Mouse (Mus musculus) liver, embryonic 16.5 days (tissue): Measurements from ENCODE around the gene Celf2. TPM values are rescaled to one million over a fixed set of nuclear protein-coding genes. Genes with fewer than 3 reads are reported as not detected.

Source experiments
- ATAC-seq: fragments of 200-750 bp; cut with Nextera tagmentation; 2 replicates; pipeline ENCODE4 v1.8.0; 2017; ENCODE audit warnings: low read depth, mild to moderate bottlenecking, moderate number of reproducible peaks, moderate library complexity
- H3K27ac ChIP-seq: fragments of 300-500 bp; sonication (generic); 2 replicates; pipeline ENCODE4 v1.5.1; 2014; ENCODE audit warnings: mild to moderate bottlenecking, low read length
- H3K27me3 ChIP-seq: fragments of 300-500 bp; sonication (generic); 2 replicates; pipeline ENCODE4 v1.6.1; 2014; ENCODE audit warnings: low read depth, low read length, mixed read lengths; ENCODE audit not compliant: control insufficient read depth, insufficient read depth
- H3K36me3 ChIP-seq: fragments of 300-500 bp; sonication (generic); 2 replicates; pipeline ENCODE4 v1.6.1; 2014; ENCODE audit warnings: mild to moderate bottlenecking; ENCODE audit not compliant: control insufficient read depth, insufficient read depth
- H3K4me1 ChIP-seq: fragments of 300-500 bp; sonication (generic); 2 replicates; pipeline ENCODE4 v1.6.1; 2014; ENCODE audit warnings: low read depth, low read length, mixed read lengths; ENCODE audit not compliant: control insufficient read depth
- H3K4me2 ChIP-seq: fragments of 300-500 bp; sonication (generic); 2 replicates; pipeline ENCODE4 v1.6.1; 2014; ENCODE audit warnings: low read depth, low read length, mixed read lengths
- H3K4me3 ChIP-seq: fragments of 300-500 bp; sonication (generic); 2 replicates; pipeline ENCODE4 v1.5.1; 2014; ENCODE audit warnings: low read depth, mild to moderate bottlenecking, low read length
- H3K9ac ChIP-seq: fragments of 300-500 bp; sonication (generic); 2 replicates; pipeline ENCODE4 v1.6.1; 2014; ENCODE audit warnings: low read depth, low read length
- H3K9me3 ChIP-seq: fragments of 300-500 bp; sonication (generic); replicated peaks from 2 replicates; pipeline ENCODE4 v1.6.1; 2016; ENCODE audit warnings: low read length; ENCODE audit not compliant: control insufficient read depth
- WGBS: fragments of 180-500 bp; shearing (Covaris S2); extraction: QIAGEN DNeasy Blood & Tissue Kit; methylation state at CpG from one replicate; pipeline ENCODE4 v1.1.7; 2014; ENCODE audit not compliant: insufficient replicate concordance; 5-methylcytosine and 5-hydroxymethylcytosine counted together
- polyA plus RNA-seq: library from polyadenylated mRNA; unstranded; fragments of >200 nt; fragmentation: Nextera tagmentation; extraction: Ambion mirVana; gene quantifications from 2 replicates; pipeline ENCODE4 v1.2.1, GENCODE M21; 2015

Celf2 gene
- polyA plus RNA-seq, 1 experiment from 2014 or later = 10.0 TPM

DNA sequence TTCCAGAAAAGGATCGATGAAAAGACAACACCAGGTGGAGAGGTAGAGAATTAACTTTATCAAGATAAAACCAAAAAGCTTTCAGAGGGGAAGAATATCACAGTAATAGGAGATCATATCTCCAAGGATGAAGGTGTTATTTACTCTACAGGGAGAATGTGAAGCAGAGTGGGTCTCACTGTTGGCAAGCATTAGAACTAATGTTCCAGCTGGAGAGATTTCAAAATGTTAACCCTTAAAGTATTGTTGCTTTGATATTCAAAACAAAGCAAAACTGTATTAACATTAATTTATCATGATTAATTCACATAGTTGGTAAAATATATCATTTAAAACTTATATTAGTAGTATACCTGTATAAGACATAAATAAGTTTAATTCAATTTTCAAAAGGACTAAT lies 700.6 kb downstream of the Celf2 start:
- Histone ChIP-seq H3K4me3 (no peak overlapping the region), H3K9me3 (no peaks in the 10 kb centered on the region), H3K27ac (no peak overlapping the region), H3K36me3 (no peaks in the 10 kb centered on the region), H3K4me2 (no peak overlapping the region), H3K4me1 (no peaks in the 10 kb centered on the region), H3K27me3 (no peaks in the 10 kb centered on the region), H3K9ac (no peak overlapping the region)
- no peak for ATAC-seq
- WGBS = 89% methylated on average over 1 of the region's 1 CpGs

- Histone ChIP-seq H3K9me3 (no peaks in the 10 kb centered on the region), H3K27ac (no peak overlapping the region), H3K27me3 (no peaks in the 10 kb centered on the region), H3K9ac (no peak overlapping the region), H3K4me2 (no peak overlapping the region), H3K36me3 (no peaks in the 10 kb centered on the region), H3K4me1 (no peaks in the 10 kb centered on the region), H3K4me3 (no peak overlapping the region)
- 61% methylated on average over 5 of the region's 5 CpGs for WGBS
- ATAC-seq = no peak
Observed at GRCm38 (mm10) chr2:6796754-6797153, 712.6 kb downstream of the Celf2 start.

DNA sequence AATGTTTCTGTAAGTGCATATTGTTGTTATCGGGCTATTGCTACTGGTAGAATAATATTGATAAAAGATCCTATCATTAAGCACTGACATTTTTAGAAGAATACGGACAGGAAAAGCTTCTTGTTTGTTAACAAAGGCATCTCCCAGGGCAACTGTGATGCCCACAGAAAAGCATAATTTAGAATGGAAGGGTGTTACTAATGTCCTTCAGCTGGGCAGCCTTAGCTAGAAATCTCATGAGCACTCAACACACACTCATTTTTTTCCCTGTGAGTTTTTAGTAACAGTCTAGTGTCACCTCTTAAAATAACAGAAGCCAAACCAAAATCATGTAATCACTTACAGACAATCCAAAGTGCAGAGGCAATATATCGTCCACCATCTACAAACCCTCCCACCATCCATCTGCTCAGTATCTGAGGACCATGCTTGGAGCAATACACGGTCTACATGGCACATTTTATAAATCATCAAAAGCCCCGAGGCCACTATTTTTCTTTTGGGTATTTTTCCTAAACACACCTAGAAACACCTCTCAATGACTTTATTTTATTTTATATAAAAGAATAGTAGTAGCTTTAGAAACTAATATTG lies 713.3 kb downstream of the Celf2 start:
- Histone ChIP-seq H3K9me3 (no peaks in the 10 kb centered on the region), H3K36me3 (no peaks in the 10 kb centered on the region), H3K27me3 (no peaks in the 10 kb centered on the region), H3K27ac (no peak overlapping the region), H3K4me3 (no peak overlapping the region), H3K4me2 (no peak overlapping the region), H3K9ac (no peak overlapping the region), H3K4me1 (no peaks in the 10 kb centered on the region)
- 62% methylated on average over 5 of the region's 5 CpGs for whole genome bisulfite sequencing
- ATAC-seq = no peak

- no peak for ATAC-seq
- WGBS = 66% methylated on average over 7 of the region's 7 CpGs
Observed at GRCm38 (mm10) chr2:6794858-6795257, 714.5 kb downstream of the Celf2 start.

GRCm38 (mm10) chr2:6790876-6791275 lies 718.5 kb downstream of the Celf2 start:
- Histone ChIP-seq H3K27me3 (no peaks in the 10 kb centered on the region), H3K4me3 (no peak overlapping the region), H3K27ac (no peak overlapping the region), H3K4me1 (no peaks in the 10 kb centered on the region), H3K36me3 (no peaks in the 10 kb centered on the region), H3K9ac (no peak overlapping the region), H3K9me3 (no peaks in the 10 kb centered on the region), H3K4me2 (no peak overlapping the region)
- 64% methylated on average over 2 of the region's 2 CpGs for WGBS
- no peak for ATAC-seq

More at GRCm38 (mm10) chr2:6794858-6795257, 714.5 kb downstream of the Celf2 start:
- Histone ChIP-seq H3K27me3 (no peaks in the 10 kb centered on the region), H3K9ac (no peak overlapping the region), H3K36me3 (no peaks in the 10 kb centered on the region), H3K4me3 (no peak overlapping the region), H3K4me2 (no peak overlapping the region), H3K9me3 (no peaks in the 10 kb centered on the region), H3K27ac (no peak overlapping the region), H3K4me1 (no peaks in the 10 kb centered on the region)

- no peaks in the 10 kb centered on the region for H3K9me3 ChIP-seq
- H3K36me3 ChIP-seq = no peaks in the 10 kb centered on the region
- WGBS = 33% methylated on average over 3 of the region's 3 CpGs
- no peaks in the 10 kb centered on the region for H3K27me3 ChIP-seq
- H3K27ac ChIP-seq = no peak overlapping the region
- ATAC-seq = no peak
- no peak overlapping the region for H3K9ac ChIP-seq
- H3K4me1 ChIP-seq = no peaks in the 10 kb centered on the region
- H3K4me2 ChIP-seq = no peak overlapping the region
- no peak overlapping the region for H3K4me3 ChIP-seq
Observed at GRCm38 (mm10) chr2:6786494-6787144, 722.7 kb downstream of the Celf2 start.

DNA sequence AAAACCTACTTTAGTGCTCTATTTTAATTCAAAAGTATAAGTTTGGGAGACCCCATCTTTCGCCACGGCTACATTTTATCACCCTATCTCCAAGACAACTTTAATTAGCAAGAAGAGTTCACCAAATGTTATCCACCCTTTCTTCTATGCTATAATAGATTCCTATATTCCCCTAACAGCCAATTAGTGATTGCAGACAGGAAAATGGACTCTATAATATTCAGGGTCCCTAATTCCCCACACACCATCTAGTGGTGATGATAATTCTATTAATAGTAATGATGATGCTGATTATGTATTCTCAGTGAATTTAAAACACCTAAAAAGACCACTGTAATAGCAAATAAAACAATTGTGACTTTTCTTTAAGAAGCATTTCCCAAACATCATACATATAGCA lies 739.1 kb downstream of the Celf2 start:
- Histone ChIP-seq H3K27me3 (no peaks in the 10 kb centered on the region), H3K9me3 (no peaks in the 10 kb centered on the region), H3K4me2 (no peak overlapping the region), H3K36me3 (no peaks in the 10 kb centered on the region), H3K4me1 (no peaks in the 10 kb centered on the region), H3K4me3 (no peak overlapping the region), H3K27ac (no peak overlapping the region), H3K9ac (no peak overlapping the region)
- ATAC-seq = no peak
- 72% methylated on average over 2 of the region's 2 CpGs for WGBS

DNA sequence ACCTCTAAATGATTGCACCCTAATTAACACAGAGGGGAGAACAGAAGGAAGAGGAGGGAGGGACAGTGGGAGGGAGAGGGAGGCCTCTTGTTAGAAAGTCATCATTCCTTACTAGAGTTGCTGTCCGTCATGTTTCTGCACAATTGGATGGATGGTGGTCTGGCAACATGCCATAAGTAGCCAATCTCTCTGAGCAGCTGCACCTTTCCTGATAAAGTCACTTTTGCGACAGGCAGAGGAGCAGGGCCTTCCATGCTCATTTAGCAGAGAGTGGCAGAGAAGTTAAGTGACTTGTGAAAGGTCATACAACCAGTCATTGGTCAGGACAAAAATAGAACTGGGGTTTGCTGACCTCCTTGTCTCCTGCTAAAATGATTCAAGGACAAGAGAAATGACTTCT lies 747.0 kb downstream of the Celf2 start:
- Histone ChIP-seq H3K9me3 (no peaks in the 10 kb centered on the region), H3K9ac (no peak overlapping the region), H3K4me1 (no peaks in the 10 kb centered on the region), H3K27me3 (no peaks in the 10 kb centered on the region), H3K27ac (no peak overlapping the region), H3K4me2 (no peak overlapping the region), H3K4me3 (no peak overlapping the region), H3K36me3 (no peaks in the 10 kb centered on the region)
- 10% methylated on average over 2 of the region's 2 CpGs for WGBS
- ATAC-seq = no peak

GRCm38 (mm10) chr2:6743173-6743572 lies 766.2 kb downstream of the Celf2 start:
- Histone ChIP-seq H3K4me2 (no peak overlapping the region), H3K27ac (no peak overlapping the region), H3K9me3 (no peaks in the 10 kb centered on the region), H3K4me1 (no peaks in the 10 kb centered on the region), H3K27me3 (no peaks in the 10 kb centered on the region), H3K36me3 (no peaks in the 10 kb centered on the region), H3K9ac (no peak overlapping the region), H3K4me3 (no peak overlapping the region)
- ATAC-seq = no peak
- 49% methylated on average over 2 of the region's 2 CpGs for WGBS
